Mouse (Mus musculus) megakaryocyte, embryonic 14.5 days (primary cell): ENCODE results near the gene Olfr1016. TPM values are rescaled to one million over a fixed set of nuclear protein-coding genes. Genes with fewer than 3 reads are reported as not detected.

Experiments used
- H3K27me3 ChIP-seq: replicated peaks from 2 replicates; pipeline ENCODE3; 2012; ENCODE audit warnings: inconsistent platforms
- H3K36me3 ChIP-seq: replicated peaks from 2 replicates; pipeline ENCODE3; 2012; ENCODE audit warnings: low read length, inconsistent platforms, mixed read lengths
- H3K4me1 ChIP-seq: 2 replicates; pipeline ENCODE4 v1.6.1; 2012; ENCODE audit warnings: inconsistent platforms
- H3K4me3 ChIP-seq: replicated peaks from 2 replicates; pipeline ENCODE3; 2012; ENCODE audit warnings: moderate library complexity, mild to moderate bottlenecking, inconsistent platforms
- H3K9me3 ChIP-seq: 2 replicates; pipeline ENCODE4 v1.6.1; 2012; ENCODE audit warnings: inconsistent platforms
- FLI1 ChIP-seq: IDR thresholded peaks from 2 replicates; pipeline ENCODE4 v1.6.1; 2012; ENCODE audit warnings: low read length, inconsistent platforms, mixed read lengths
- GATA1 ChIP-seq: IDR thresholded peaks from 3 replicates; pipeline ENCODE4 v1.6.1; 2012; ENCODE audit warnings: mixed read lengths, low read length, inconsistent platforms, borderline replicate concordance
- polyA plus RNA-seq: library from polyadenylated mRNA; stranded (reverse); fragments of >175 nt; gene quantifications from 2 replicates; pipeline ENCODE4 v1.2.3, GENCODE M21; 2012; ENCODE audit warnings: low replicate concordance; ENCODE audit not compliant: insufficient read depth

Gene Olfr1016
- polyA plus RNA-seq = not detected in 2 replicates

- H3K9me3 ChIP-seq = no peaks in the 10 kb centered on the region
- TF ChIP-seq GATA1 = no peak
- TF ChIP-seq FLI1 = no peak
Measured at GRCm38 (mm10) chr2:85802444-85802843, at the start of gene Olfr1016. Gene Olfr1016 (minus strand): TSS chr2:85802544.

GRCm38 (mm10) chr2:85846730-85847129 lies 44.4 kb upstream of the Olfr1016 start, which contains the start of gene Olfr1020:
Gene Olfr1020 (plus strand): TSS chr2:85847030.
- TF ChIP-seq GATA1 (no peak), FLI1 (no peak)
- Histone ChIP-seq H3K9me3 (no peaks in the 10 kb centered on the region), H3K27me3 (no peaks in the 10 kb centered on the region), H3K4me1 (no peaks in the 10 kb centered on the region), H3K36me3 (no peaks in the 10 kb centered on the region), H3K4me3 (no peak within 1 kb of the TSS)

More at GRCm38 (mm10) chr2:85802444-85802843, at the start of gene Olfr1016:
- Histone ChIP-seq H3K4me1 (no peaks in the 10 kb centered on the region), H3K36me3 (no peaks in the 10 kb centered on the region), H3K27me3 (no peaks in the 10 kb centered on the region), H3K4me3 (no peak within 1 kb of the TSS)

GRCm38 (mm10) chr2:85845383-85845782 lies 43.0 kb upstream of the Olfr1016 start, which contains the start of gene Olfr1019:
Gene Olfr1019 (minus strand): TSS chr2:85845483.
- H3K4me1 ChIP-seq = no peaks in the 10 kb centered on the region
- H3K27me3 ChIP-seq = no peaks in the 10 kb centered on the region
- no peaks in the 10 kb centered on the region for H3K36me3 ChIP-seq
- TF ChIP-seq GATA1 = no peak
- no peak for TF ChIP-seq FLI1
- H3K9me3 ChIP-seq = no peaks in the 10 kb centered on the region
- no peak within 1 kb of the TSS for H3K4me3 ChIP-seq

DNA sequence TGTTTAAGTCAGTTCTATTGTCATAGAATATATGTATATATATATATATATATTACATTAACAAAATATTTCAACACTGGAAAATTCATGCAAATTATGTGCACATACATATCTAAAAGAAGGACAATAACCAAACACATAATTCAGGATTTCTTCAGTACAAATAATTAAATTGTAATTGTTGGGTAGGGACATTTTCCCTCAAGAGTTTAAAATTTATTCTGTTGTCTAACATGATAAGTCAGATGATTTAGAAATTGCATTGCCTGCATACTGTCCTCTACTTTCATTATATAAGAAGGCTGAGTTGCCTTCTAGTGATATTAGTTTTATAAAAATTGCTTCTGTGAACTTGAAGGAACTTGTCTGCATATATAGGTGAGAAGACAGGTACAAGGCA lies 15.8 kb upstream of the Olfr1016 start, which contains the start of gene Olfr1018:
TSS of gene Olfr1018 (plus strand) at position 301 of the 400 bp plus-strand sequence.
- no peaks in the 10 kb centered on the region for H3K36me3 ChIP-seq
- H3K4me3 ChIP-seq = no peak within 1 kb of the TSS
- no peaks in the 10 kb centered on the region for H3K27me3 ChIP-seq
- H3K4me1 ChIP-seq = no peaks in the 10 kb centered on the region
- no peaks in the 10 kb centered on the region for H3K9me3 ChIP-seq
- TF ChIP-seq GATA1 (no peak), FLI1 (no peak)

DNA sequence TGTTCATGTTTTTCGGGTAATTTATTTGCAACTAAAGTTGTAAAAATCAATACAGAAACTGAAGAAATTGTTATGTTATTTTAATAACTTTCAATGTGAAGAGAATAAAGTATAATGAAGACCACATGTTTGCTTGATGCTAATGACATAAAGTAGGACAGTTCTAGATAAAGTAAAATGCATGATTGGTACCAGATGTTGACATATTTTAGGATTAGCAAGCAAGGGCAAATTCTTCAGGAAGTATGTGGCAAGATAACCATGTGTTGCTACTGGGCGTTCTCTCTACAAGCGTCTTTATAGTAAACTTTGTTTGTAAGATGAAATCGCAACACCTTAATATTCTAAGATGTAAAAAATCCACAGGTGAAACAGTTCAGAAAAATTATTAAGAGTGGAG lies 2.2 kb upstream of the Olfr1016 start:
- Histone ChIP-seq H3K4me1 (no peaks in the 10 kb centered on the region), H3K36me3 (no peaks in the 10 kb centered on the region), H3K27me3 (no peaks in the 10 kb centered on the region), H3K9me3 (no peaks in the 10 kb centered on the region), H3K4me3 (no peak overlapping the region)
- TF ChIP-seq FLI1 = no peak
- no peak for TF ChIP-seq GATA1

DNA sequence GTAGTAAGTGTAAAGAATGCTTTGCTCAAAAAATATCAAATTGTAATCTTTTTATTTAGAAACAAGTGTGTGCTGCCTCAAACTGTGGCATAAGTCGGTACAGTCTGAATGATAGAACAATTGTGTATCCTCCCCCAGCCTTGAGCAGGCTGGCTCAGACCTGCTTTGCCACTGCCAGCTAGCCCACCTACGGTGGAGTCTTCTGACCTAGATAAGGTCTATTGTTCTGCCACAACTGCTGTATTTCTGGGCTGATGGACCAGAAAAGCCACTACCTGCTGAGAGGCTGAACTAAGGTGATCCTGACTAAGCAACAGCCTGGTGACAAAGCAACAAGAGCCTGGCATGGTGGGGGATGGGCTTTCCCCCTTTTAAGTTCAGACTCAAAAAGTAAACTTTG lies 10.0 kb downstream of the Olfr1016 start:
- TF ChIP-seq FLI1 (no peak), GATA1 (no peak)
- Histone ChIP-seq H3K4me1 (no peaks in the 10 kb centered on the region), H3K27me3 (no peaks in the 10 kb centered on the region), H3K36me3 (no peaks in the 10 kb centered on the region), H3K4me3 (no peak overlapping the region), H3K9me3 (no peaks in the 10 kb centered on the region)

DNA sequence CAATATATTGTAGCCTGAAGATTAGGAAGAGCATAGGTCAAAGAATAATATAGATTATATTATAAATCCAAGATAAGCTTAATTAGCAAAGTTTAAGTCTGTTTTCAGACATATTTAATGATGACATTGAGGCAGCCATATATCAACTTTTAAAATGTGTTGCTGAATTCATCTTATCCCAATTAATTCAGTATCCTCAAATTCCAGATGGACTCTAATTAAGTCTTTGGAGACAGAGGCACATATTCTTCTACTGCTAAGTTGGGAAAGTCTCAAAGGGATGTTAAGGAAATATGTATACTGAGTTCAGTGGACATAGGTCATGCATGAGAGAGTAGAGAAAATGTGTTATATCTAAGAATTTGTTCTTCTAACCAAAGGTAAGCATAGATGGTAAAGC lies 20.6 kb downstream of the Olfr1016 start, which contains the start of gene Olfr1015:
TSS of gene Olfr1015 (plus strand) at position 301 of the 400 bp plus-strand sequence.
- no peaks in the 10 kb centered on the region for H3K36me3 ChIP-seq
- TF ChIP-seq GATA1 (no peak), FLI1 (no peak)
- 0 out of 2 replicates have a peak, but pooled peaks cover 2% of the 10 kb centered on the region for H3K9me3 ChIP-seq
- no peak within 1 kb of the TSS for H3K4me3 ChIP-seq
- no peaks in the 10 kb centered on the region for H3K27me3 ChIP-seq
- no peaks in the 10 kb centered on the region for H3K4me1 ChIP-seq

DNA sequence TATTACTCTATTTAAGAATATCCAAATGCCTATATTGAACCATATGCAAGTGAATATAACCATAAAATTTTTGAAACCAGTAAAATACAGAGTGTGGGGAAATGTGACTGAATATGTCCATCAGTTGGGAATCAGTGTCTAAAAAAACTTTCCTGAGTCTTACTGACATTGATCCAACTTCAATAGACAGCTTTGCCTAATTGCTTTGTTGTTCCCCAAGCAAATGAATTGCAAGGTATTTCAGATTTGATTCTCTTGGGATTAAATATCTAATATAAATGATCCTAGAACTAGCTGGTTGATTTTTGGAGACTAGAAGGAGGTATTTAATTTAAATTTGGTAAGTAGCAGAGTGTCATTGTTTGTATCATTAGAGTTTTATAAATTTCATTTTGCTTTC lies 29.9 kb downstream of the Olfr1016 start, which contains the start of gene Olfr1014:
TSS of gene Olfr1014 (plus strand) at position 301 of the 400 bp plus-strand sequence.
- Histone ChIP-seq H3K27me3 (no peaks in the 10 kb centered on the region), H3K4me1 (no peaks in the 10 kb centered on the region), H3K9me3 (no peaks in the 10 kb centered on the region), H3K36me3 (no peaks in the 10 kb centered on the region), H3K4me3 (no peak within 1 kb of the TSS)
- TF ChIP-seq GATA1 (no peak), FLI1 (no peak)

DNA sequence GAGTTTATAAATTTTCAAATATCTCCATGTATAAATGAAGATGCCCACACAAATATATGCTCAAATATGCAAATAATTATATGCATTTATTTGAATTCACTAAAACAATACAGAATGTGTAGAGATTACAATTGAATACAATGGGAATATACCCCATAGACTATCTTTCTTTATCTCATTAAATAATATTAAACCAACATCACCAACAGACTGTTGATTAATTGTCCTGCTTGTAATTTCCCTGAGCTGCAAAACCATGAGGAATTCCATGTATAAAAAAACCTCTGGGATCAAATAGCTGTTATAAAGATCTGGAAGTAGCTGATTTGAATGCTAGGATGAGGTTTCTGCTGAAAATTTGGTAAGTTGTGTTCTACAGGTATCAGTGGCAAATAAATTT lies 35.5 kb downstream of the Olfr1016 start, which contains the start of gene Olfr1013:
TSS of gene Olfr1013 (plus strand) at position 301 of the 400 bp plus-strand sequence.
- Histone ChIP-seq H3K4me1 (no peaks in the 10 kb centered on the region), H3K4me3 (no peak within 1 kb of the TSS)
- TF ChIP-seq FLI1 (no peak), GATA1 (no peak)

DNA sequence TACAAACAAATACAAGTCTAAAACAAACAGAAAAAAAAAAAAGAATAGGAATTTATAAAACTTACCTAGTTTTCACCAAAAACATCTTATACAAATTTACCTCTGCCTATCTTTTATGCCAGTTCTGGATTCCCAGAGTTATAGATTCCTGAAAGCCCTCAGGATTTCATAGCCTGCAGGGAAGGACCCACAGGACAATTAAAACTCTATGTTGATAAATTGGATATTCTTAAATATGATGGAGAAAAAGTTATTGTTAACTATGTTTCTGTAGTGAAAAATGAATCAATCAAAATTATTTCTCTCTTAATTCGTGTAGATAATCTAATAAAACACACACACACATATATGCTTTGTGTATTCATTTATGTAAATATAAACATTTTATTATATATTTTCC lies 39.7 kb downstream of the Olfr1016 start, which contains the start of gene Olfr1012:
TSS of gene Olfr1012 (minus strand) at position 101 of the 400 bp plus-strand sequence.
- no peak for TF ChIP-seq FLI1
- no peak for TF ChIP-seq GATA1
- Histone ChIP-seq H3K9me3 (no peaks in the 10 kb centered on the region; the same call in 1 of the 2 replicates), H3K36me3 (no peaks in the 10 kb centered on the region), H3K4me3 (no peak within 1 kb of the TSS), H3K27me3 (no peaks in the 10 kb centered on the region), H3K4me1 (no peaks in the 10 kb centered on the region)

More for the DNA sequence above, 35.5 kb downstream of the Olfr1016 start, which contains the start of gene Olfr1013:
- Histone ChIP-seq H3K27me3 (no peaks in the 10 kb centered on the region), H3K36me3 (no peaks in the 10 kb centered on the region), H3K9me3 (no peaks in the 10 kb centered on the region)
